Mouse (Mus musculus): ENCODE results near the gene Neu1. TPM values are rescaled to one million over a fixed set of nuclear protein-coding genes. Genes with fewer than 3 reads are reported as not detected.
"Not testable (repeated sequence)": the region's sequence is repeated elsewhere in the genome, so short reads cannot be mapped to it uniquely, and the experiment has no call there.

Gene Neu1
- total RNA-seq (2021), result 10 to 100 TPM; 24.0 to 25.3 TPM
- 47.2 and 52.8 TPM in 2 replicates for polyA plus RNA-seq (2012; rRNA removed)
- long read RNA-seq, transcript Neu1-201 (6 exons, 2,474 nt), result major isoform, 38 of 44 reads
- long read RNA-seq, partial matches to known transcripts, result 3 of 44 reads
- long read RNA-seq, other reads (novel, unspliced or antisense), result 2 of 44 reads

DNA sequence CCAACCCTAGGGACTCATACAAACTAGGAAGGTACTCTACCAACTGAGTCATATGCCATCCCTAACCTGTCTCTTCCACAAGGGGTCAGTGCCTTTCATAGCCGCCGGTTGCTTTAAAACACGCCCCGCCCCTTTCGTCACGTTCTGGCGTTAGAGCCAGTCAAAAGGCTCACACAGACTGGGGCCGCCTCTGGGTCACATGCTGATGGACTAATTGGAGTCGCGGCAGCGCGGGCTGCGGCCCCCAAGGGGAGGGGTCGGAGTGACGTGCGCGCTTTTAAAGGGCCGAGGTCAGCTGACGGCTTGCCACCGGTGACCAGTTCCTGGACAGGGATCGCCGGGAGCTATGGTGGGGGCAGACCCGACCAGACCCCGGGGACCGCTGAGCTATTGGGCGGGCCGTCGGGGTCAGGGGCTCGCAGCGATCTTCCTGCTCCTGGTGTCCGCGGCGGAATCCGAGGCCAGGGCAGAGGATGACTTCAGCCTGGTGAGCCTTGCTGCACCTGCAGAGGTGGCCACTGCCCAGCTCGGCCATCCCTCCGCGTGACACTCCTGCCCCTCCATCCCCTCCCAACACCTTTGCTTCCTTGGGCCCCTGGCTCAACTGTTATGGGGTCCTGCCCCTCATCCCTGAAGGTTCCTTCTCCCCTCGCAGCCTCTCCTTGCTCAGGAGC is at the start of gene Neu1:
Neu1 (plus strand) TSS at position 193 of the 674 bp plus-strand sequence.
- DNase-seq, result peak; percentile 99

DNA sequence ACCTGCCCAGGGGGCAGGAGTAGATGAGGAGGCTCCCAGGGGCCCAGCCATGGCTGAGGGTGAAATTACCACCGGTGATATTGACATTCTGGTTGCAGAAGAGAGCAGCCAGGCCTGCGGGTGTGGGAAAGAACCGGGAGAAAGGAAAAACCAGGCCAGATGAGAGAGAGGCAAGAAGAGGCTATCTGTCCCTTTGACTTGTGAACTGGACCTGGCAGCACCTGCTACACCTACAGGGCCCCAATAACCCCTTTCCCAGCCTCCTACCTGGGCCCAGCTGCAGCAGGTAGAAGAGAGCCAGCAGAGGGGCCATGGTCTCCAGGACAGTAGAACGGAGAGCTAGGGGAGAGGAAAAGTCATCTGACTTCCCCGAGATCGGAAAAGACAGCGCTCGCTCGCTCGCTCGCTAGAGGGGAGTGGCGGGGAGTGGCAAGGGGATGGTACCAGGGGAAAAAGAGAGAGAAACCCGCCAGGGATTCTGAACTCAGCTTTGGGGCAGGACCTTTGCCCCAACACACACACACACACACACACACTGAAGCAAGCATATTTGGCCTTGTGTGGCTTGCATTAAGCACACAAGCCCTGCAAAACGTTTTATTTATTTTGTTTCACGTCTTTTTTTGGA is 49.3 kb upstream of the Neu1 start, which contains the start of gene Gm20547:
Gm20547 (minus strand) TSS at position 360 of the 628 bp plus-strand sequence.
- peak; percentile 64 for DNase-seq

- DNase-seq, result no peak
Measured at GRCm38 (mm10) chr17:34883332-34883731, 47.7 kb upstream of the Neu1 start.

GRCm38 (mm10) chr17:34884704-34885103 is 46.3 kb upstream of the Neu1 start:
- no peak for DNase-seq

GRCm38 (mm10) chr17:34885615-34886014 is 45.4 kb upstream of the Neu1 start:
- DNase-seq, result no peak

- no peak for DNase-seq
Measured at GRCm38 (mm10) chr17:34887942-34888341, 43.1 kb upstream of the Neu1 start.

DNA sequence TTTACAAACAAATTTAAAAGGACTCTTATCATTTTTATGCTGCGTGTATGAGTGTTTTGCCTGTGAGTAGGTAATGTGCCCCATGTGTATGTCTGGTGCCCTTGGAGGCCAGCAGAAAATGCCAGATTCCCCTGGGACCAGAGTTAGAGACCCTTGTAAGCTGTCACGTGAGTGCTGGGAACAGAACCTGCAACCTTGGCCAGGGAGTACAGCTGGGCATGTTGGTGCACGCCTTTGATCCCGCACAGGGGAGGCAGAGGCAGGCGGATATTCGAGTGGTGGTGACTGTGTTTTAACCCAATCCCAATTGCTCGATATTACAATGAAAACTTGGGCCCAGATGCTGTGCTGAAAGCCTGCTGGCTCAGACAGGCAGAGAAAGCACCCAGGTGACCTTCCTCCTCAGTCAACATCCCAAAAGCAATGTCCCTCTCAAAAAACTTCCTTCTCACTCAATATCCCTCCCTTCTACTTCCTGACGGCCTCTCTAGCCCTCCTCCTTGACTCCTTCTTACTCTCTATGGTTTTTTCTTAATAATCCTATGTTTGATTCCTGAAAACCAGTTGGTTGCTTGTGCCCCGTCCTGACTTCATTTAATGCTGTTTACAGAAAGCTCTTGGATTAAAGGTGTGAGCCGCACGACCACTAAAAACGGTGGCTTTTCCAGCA is 40.8 kb upstream of the Neu1 start:
- no peak for DNase-seq

DNA sequence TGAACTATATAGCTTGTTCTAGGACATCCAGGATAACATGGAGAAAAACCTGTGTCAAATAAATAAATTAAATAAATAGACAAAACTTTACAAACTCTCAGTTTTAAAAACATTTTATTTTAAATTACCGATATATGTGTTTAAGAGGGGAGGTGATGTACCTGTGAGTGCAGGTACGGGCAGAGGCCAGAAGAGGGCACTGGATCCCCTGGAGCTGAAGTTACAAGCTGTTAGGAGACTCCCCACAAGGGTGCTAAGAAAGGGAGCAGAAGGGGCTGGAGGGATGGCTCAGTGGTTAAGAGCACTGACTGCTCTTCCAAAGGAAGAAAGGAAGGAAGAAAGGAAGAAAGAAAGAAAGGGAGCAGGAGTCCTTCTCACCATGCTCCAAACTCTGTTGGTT is 39.7 kb upstream of the Neu1 start:
- DNase-seq, result no peak

DNA sequence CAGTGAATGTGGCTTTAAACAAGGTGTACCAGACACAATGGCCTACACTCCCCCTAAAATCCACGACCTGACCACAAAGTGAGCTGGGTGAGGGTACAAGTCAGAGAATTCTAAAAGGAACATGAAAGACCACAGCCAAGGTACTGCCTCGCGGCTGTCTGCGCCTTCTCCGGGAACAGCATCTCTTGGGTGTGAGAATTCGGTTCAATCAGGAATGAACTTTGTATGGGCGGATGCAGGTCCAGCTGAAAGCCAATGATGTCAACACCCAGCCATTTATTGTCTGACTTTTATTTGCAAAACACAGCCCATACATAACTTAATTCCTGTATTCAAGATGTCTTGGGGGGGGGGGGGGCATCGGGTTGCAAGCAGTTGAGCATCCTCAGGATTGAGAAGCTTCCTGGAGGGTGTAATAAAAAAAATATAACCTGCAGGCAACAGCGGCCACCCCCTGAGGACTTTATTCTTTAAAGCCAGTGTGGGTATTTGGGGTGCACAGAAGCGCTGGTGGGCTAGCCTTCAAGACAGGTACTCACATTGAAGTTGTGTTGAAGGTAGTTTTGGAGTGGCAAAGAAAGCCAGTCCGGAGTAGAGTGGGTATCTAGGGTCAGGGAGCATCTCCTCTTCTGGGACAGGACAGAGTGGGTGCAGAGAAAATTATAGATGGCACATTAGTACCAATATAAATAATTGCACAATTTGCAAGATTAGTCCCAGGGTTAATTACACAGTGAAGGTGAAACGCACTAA is 37.8 kb upstream of the Neu1 start:
- DNase-seq, result no peak

GRCm38 (mm10) chr17:34894074-34894597 is 36.9 kb upstream of the Neu1 start:
- peak; percentile 97 for DNase-seq

GRCm38 (mm10) chr17:34894801-34895530 is 36.1 kb upstream of the Neu1 start:
- DNase-seq, result peak; percentile 84

- no peak for DNase-seq
Measured at GRCm38 (mm10) chr17:34895724-34896123, 35.3 kb upstream of the Neu1 start.

GRCm38 (mm10) chr17:34896366-34896765 is 34.7 kb upstream of the Neu1 start:
- no peak for DNase-seq

DNA sequence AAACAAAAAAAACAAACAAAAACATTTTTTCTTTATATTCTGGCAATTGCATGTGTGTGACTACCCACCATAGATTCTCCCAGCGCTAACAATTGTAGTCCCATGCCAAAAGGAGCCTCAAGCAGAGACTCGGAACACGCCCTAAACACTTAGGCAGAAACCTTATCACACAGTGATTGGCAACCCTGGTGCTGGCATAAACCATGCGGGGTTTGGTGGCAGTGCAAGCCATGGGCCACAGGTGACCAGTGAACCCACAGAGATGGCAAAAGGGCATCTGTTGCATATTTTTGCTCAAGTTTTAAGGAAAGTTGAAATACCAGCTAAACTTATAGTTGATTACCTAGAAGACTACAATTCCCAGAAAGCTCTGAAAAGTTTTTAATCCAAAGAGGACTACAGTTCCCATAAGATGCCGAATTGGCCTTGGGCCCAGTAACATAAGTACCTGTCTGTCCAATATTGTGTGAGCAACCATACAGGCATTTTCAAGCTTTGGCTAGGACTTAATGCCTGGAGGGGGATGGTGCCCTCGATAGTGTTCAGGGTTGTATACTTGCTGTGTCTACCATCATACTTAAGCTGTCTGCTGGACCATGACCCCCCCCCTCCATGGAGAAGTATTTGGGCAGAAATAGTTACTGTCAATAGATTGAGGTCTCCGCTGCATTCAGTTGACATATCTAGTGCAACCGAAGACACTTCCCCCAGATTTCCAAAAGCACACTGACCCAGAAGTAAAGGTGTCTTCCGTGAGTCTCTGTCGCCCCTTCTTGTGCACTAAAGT is 33.5 kb upstream of the Neu1 start:
- no peak for DNase-seq

DNA sequence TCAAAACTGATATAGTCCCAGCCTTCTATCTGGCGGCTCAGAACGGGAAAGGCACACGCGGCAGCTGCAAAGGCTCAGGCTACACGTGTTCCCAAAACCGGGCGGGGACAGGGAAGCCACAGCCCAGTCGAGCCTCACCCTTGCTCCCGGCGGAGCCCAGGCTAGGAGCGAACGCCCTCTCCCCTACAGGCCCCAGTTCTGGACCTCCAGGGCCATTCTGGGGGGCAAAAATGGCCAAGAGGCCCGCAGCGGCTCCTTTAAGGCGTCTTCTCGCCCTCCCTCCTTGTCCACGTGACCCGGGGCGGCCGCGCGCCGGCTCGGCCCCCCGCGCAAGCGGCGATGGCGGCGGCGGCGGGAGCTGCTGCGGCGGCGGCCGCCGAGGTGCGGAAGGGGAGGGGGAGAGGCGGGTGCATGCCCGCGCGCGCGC is 32.9 kb upstream of the Neu1 start, which contains the start of the genes C2 and Ehmt2:
C2 (minus strand) TSS at position 106 of the 427 bp plus-strand sequence.
Ehmt2 (plus strand) TSS at position 310 of the 427 bp plus-strand sequence.
- peak; percentile 93 for DNase-seq

DNA sequence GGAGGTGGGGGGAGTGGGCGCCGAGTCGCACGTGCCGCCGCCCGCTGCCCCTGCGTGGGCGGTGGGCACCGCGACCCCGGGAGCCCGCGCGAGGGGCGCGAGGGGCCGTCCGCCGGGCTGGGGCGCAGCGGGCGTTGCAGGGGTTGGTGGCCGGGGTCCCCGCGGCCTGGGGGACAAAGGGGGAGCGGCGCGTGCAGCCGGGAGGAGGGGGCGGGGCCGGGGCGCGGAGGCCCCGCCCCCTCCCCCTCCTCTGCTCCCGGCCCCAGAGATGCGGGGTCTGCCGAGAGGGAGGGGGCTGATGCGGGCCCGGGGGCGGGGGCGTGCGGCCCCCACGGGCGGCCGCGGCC is 32.4 kb upstream of the Neu1 start:
- DNase-seq, result no peak

DNA sequence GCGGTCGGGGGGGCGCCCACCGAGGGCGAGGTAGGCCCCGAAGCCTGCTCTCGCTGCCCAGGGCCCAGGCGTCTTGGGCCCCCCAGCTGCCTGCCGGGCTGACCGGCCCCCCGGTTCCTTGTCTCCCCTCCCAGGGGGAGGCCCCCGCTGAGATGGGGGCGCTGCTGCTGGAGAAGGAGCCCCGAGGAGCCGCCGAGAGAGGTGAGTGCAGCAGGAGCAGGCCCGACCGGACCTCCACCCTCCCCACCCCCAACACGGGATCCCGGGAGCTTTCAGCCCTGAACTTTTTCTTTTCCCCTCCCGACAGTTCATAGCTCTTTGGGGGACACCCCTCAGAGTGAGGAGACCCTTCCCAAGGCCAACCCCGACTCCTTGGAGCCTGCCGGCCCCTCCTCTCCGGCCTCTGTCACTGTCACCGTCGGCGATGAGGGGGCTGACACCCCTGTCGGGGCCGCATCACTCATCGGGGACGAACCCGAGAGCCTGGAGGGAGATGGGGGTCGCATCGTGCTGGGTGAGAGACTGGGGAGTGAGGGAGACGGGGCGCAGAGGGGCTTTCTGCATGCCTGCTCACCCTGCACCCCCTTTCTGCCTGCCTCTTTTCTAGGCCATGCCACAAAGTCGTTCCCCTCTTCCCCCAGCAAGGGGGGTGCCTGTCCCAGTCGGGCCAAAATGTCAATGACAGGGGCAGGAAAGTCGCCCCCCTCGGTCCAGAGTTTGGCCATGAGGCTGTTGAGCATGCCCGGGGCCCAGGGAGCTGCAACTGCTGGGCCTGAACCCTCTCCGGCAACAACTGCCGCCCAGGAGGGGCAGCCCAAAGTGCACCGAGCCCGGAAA is 31.8 kb upstream of the Neu1 start:
- peak; percentile 82 for DNase-seq

- DNase-seq, result no peak
Measured at GRCm38 (mm10) chr17:34899890-34900243, 31.2 kb upstream of the Neu1 start.

DNA sequence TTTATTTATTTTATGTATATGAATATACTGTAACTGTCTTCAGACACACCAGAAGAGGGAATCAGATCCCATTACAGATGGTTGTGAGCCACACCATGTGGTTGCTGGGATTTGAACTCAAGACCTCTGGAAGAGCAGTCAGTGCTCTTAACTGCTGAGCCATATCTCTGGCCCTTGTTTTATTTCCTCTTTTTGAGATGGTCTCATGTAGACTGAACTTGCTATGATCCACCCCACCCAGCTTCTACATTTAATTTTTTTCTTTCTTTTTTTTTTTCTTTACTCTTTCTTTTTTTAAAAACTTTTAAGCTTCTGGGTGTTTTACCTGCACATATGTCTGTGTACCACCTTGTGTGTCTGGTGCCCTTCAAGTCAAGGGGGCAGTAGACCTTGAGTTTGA is 30.2 kb upstream of the Neu1 start:
- not testable (repeated sequence) for DNase-seq
